Mouse (Mus musculus): Measurements from ENCODE around the gene Lmnb2. TPM values are rescaled to one million over a fixed set of nuclear protein-coding genes. Genes with fewer than 3 reads are reported as not detected.

The Lmnb2 gene
- polyA plus RNA-seq, 1 experiment from 2014 or later, result 7.3 TPM

DNA sequence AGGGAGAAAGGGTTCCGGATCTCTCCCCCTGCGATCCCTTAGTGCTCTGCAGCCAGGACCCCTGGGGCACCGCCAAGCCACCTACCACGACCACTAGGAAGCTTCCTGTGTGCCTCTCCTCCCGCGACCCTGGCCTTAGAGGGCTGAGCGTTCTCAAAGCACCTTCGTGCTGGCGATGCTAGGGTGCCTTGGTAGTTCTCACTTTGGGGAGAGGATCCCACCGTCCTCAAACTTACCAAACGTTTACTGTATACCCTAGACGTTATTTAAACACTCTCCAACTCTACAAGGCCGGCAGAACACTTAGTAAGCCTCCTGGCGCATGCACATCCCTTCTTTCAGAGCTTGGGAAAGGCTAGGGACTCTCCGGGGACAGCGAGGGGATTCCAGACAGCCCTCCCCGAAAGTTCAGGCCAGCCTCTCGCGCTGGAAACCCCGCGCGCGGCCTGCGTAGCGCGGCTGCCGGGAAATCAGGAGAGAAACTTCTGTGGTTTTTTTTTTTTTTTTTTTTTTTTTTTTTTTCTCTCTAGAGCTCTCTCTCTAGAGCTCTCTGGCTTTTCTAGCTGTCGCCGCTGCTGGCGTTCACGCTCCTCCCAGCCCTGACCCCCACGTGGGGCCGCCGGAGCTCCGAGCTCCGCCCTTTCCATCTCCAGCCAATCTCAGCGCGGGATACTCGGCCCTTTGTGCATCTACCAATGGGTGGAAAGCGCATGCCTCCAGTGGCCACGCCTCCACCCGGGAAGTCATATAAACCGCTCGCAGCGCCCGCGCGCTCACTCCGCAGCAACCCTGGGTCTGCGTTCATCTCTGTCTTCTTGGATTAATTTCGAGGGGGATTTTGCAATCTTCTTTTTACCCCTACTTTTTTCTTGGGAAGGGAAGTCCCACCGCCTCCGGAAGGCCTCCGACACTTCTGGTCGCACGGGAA is 11.5 kb upstream of the Lmnb2 start, which contains the start of gene Gadd45b:
Gene Gadd45b, plus strand, starts transcription at position 775 of the 928 bp plus-strand sequence.
- under 1% methylated on average over 56 of the region's 56 CpGs for WGBS
- H3K9ac ChIP-seq (ENCODE audit: low read length), result peak within 1 kb of the TSS; percentile 96
- H3K4me2 ChIP-seq (ENCODE audit: low read length), result peak within 1 kb of the TSS; percentile 98
- peak within 1 kb of the TSS; percentile 95 to 96 for H3K27ac ChIP-seq (replicated peaks in 1 of 2; ENCODE audit: control insufficient read depth in 1 of 2, insufficient read depth in 1 of 2, low read depth in 2 of 2, low read length in 2 of 2)
- H3K4me1 ChIP-seq (ENCODE audit: control insufficient read depth in 2 of 2, insufficient read depth in 2 of 2, low read length in 2 of 2), result peaks cover 25 to 42% of the 10 kb centered on the region in 2 experiments
- H3K27me3 ChIP-seq (ENCODE audit: control insufficient read depth, insufficient read depth, low read length), result no peaks in the 10 kb centered on the region
- no peaks in the 10 kb centered on the region for H3K9me3 ChIP-seq (ENCODE audit: control insufficient read depth, low read length)
- H3K36me3 ChIP-seq (ENCODE audit: control insufficient read depth, insufficient read depth, low read length), result no peaks in the 10 kb centered on the region; the same call in 1 of the 2 replicates
- ATAC-seq (ENCODE audit: insufficient number of reproducible peaks, insufficient read depth, low FRiP score, low read depth), result peak; percentile 84
- H3K4me3 ChIP-seq (ENCODE audit: control insufficient read depth in 1 of 2, insufficient read depth in 1 of 2, low read depth in 1 of 2, low read length in 2 of 2), result peak within 1 kb of the TSS; percentile 85 to 90

DNA sequence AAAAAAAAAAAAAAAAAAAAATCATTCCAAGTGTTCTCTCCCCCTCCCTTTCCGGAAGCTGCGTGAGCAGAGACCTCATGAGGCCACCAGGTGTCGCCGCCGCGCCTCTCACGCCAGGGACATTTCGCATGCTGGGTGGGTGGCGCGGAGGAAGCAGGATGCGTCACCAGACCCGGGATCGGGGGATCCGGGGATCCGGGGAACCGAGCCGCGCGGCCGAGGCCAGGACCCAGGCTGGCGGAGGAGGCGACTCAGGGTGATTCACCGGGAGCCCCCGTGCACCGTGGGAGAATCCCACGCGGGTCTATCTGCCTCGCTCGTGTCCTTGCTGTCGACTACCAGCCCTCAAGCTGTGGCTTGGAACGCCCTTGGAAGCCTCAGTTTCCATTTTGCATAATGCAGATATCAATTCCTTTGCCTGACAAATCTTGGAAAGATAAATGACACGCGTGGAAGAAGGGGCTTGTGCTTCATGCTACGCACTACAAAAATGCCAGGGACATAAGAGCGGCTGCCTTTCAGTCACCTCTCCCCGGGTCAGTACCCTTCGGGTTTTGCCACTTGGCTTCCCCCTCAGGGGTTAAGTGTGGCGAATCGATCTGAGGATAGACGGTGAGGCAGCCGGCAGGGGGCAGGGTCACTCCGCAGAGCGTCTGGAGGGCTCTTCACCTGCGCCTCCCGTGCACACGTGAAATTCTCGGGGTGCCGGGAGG is 10.7 kb upstream of the Lmnb2 start:
- H3K4me1 ChIP-seq (ENCODE audit: control insufficient read depth in 2 of 2, insufficient read depth in 2 of 2, low read length in 2 of 2), result peaks cover 22 to 34% of the 10 kb centered on the region in 2 experiments
- H3K27me3 ChIP-seq (ENCODE audit: control insufficient read depth, insufficient read depth, low read length), result no peaks in the 10 kb centered on the region
- H3K9ac ChIP-seq (ENCODE audit: low read length), result peak overlapping the region; percentile 85
- H3K9me3 ChIP-seq (ENCODE audit: control insufficient read depth, low read length), result no peaks in the 10 kb centered on the region
- H3K27ac ChIP-seq (replicated peaks in 1 of 2; ENCODE audit: control insufficient read depth in 1 of 2, insufficient read depth in 1 of 2, low read depth in 2 of 2, low read length in 2 of 2), result peak overlapping the region; percentile 95 to 96
- H3K4me2 ChIP-seq (ENCODE audit: low read length), result peak overlapping the region; percentile 98
- no peaks in the 10 kb centered on the region; the same call in 1 of the 2 replicates for H3K36me3 ChIP-seq (ENCODE audit: control insufficient read depth, insufficient read depth, low read length)
- under 1% methylated on average over 48 of the region's 48 CpGs for WGBS
- ATAC-seq (ENCODE audit: insufficient number of reproducible peaks, insufficient read depth, low FRiP score, low read depth), result peak; percentile 18; the same call in 1 of the 2 replicates
- H3K4me3 ChIP-seq (ENCODE audit: control insufficient read depth in 1 of 2, insufficient read depth in 1 of 2, low read depth in 1 of 2, low read length in 2 of 2), result peak overlapping the region; percentile 60 to 85

DNA sequence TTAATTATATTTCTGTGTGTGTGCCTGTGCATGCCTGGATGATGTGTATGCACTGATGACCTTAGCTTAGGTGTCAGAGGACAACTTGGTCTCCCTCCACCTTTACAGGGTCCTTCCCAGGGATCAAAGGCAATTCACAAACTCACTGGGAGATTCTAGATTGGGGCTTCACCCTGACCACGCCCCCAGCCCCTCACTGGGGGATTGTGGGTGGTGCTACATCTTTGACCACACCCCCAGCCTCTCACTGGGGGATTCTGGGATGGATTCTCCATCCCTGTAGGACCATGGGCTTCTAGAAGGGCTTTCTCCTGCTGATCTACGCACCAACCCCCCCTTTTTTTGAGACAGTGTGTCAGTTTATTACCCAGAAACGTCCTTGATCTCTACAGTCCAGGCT is 7.4 kb upstream of the Lmnb2 start:
- Histone ChIP-seq H3K4me2 (ENCODE audit: low read length) (no peak overlapping the region), H3K27me3 (ENCODE audit: control insufficient read depth, insufficient read depth, low read length) (no peaks in the 10 kb centered on the region), H3K9ac (ENCODE audit: low read length) (no peak overlapping the region), H3K36me3 (ENCODE audit: control insufficient read depth, insufficient read depth, low read length) (no peaks in the 10 kb centered on the region), H3K9me3 (ENCODE audit: control insufficient read depth, low read length) (no peaks in the 10 kb centered on the region), H3K27ac (replicated peaks in 1 of 2; ENCODE audit: control insufficient read depth in 1 of 2, insufficient read depth in 1 of 2, low read depth in 2 of 2, low read length in 2 of 2) (no peak overlapping the region), H3K4me1 (ENCODE audit: control insufficient read depth in 2 of 2, insufficient read depth in 2 of 2, low read length in 2 of 2) (peaks cover 9 to 14% of the 10 kb centered on the region in 2 experiments; a peak in 3 of 4 replicates), H3K4me3 (ENCODE audit: control insufficient read depth in 1 of 2, insufficient read depth in 1 of 2, low read depth in 1 of 2, low read length in 2 of 2) (no peak overlapping the region)
- no peak for ATAC-seq (ENCODE audit: insufficient number of reproducible peaks, insufficient read depth, low FRiP score, low read depth)
- WGBS, result 46% methylated on average over 3 of the region's 3 CpGs

DNA sequence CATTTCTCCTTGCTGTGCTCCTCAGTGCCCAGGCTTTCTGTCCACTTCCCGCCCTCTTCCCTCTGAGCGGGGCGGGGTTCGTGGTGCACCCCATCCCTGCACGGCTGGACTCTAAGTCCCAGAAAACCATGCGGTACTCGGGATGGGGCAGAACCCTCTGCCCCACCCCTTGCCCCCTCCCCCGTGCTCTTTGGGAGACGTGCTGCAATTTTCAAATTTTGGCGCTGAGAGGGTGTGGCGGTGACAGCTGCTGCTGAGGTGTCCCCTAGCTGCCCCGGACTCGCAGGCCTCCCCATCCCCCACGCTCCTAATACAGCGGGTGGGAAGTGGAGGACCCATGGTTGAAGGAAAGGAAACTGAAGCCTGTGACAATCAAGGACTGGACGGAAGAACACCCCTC is 3.9 kb upstream of the Lmnb2 start:
- Histone ChIP-seq H3K27ac (replicated peaks in 1 of 2; ENCODE audit: control insufficient read depth in 1 of 2, insufficient read depth in 1 of 2, low read depth in 2 of 2, low read length in 2 of 2) (peak overlapping the region; percentile 8 to 58; a peak in 3 of 4 replicates), H3K4me3 (ENCODE audit: control insufficient read depth in 1 of 2, insufficient read depth in 1 of 2, low read depth in 1 of 2, low read length in 2 of 2) (peak overlapping the region; percentile 37), H3K4me2 (ENCODE audit: low read length) (peak overlapping the region; percentile 71), H3K27me3 (ENCODE audit: control insufficient read depth, insufficient read depth, low read length) (no peaks in the 10 kb centered on the region), H3K9ac (ENCODE audit: low read length) (peak overlapping the region; percentile 70), H3K36me3 (ENCODE audit: control insufficient read depth, insufficient read depth, low read length) (no peaks in the 10 kb centered on the region), H3K4me1 (ENCODE audit: control insufficient read depth in 2 of 2, insufficient read depth in 2 of 2, low read length in 2 of 2) (peaks cover 11 to 17% of the 10 kb centered on the region in 2 experiments), H3K9me3 (ENCODE audit: control insufficient read depth, low read length) (no peaks in the 10 kb centered on the region)
- ATAC-seq (ENCODE audit: insufficient number of reproducible peaks, insufficient read depth, low FRiP score, low read depth), result peak; percentile 22; the same call in 1 of the 2 replicates
- WGBS, result 4% methylated on average over 16 of the region's 16 CpGs

DNA sequence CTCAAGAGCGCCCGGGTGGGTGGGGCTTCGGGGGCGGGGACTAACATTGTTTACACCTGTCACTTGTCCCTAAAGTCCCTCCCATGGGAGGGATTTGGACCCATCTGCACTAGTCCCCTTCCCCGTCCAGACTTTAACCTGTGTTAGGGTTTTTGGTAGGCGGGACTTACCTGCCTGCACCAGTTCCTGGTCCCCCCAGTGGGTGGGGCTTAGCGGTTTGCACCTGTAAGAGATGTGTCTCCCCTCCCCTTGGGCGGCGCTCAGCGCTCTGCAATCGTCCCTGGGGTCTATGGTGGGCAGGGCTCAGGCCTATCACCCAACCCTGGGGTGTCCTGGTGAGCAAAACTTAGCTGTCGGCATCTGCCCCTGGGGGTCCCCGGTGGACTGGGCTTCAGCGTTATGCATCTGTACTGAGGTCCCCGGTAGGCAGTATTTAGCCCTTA is 688 bp downstream of the Lmnb2 start:
- Histone ChIP-seq H3K9me3 (ENCODE audit: control insufficient read depth, low read length) (no peaks in the 10 kb centered on the region), H3K4me2 (ENCODE audit: low read length) (peak overlapping the region; percentile 97), H3K27ac (replicated peaks in 1 of 2; ENCODE audit: control insufficient read depth in 1 of 2, insufficient read depth in 1 of 2, low read depth in 2 of 2, low read length in 2 of 2) (peak overlapping the region in 1 of 2 experiments; percentile 64; a peak in 2 of 4 replicates), H3K4me1 (ENCODE audit: control insufficient read depth in 2 of 2, insufficient read depth in 2 of 2, low read length in 2 of 2) (peaks cover 7 to 23% of the 10 kb centered on the region in 2 experiments), H3K9ac (ENCODE audit: low read length) (peak overlapping the region; percentile 92), H3K36me3 (ENCODE audit: control insufficient read depth, insufficient read depth, low read length) (peaks cover 9% of the 10 kb centered on the region; the same call in 1 of the 2 replicates), H3K4me3 (ENCODE audit: control insufficient read depth in 1 of 2, insufficient read depth in 1 of 2, low read depth in 1 of 2, low read length in 2 of 2) (peak overlapping the region; percentile 86 to 95), H3K27me3 (ENCODE audit: control insufficient read depth, insufficient read depth, low read length) (no peaks in the 10 kb centered on the region)
- no peak for ATAC-seq (ENCODE audit: insufficient number of reproducible peaks, insufficient read depth, low FRiP score, low read depth)
- 1% methylated on average over 15 of the region's 15 CpGs for WGBS

DNA sequence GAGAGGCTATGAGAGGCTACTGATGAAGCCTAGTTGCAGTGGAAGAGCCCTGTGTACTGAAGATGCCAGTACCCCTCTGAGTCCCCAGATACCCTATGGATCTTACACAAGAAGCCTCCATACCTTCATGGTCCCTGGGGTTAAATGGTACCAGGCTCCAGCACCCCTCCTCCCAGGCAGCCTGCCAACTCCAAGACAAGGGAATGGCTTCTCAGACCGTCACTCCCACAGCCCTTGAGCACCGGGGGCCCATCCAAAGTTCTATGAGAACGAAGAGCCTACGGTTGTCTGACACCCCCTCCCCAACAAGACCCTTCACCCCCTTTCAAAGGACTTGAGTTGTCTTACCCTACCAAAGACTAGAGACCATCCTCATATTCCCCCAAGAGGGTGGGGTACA is 2.3 kb downstream of the Lmnb2 start:
- Histone ChIP-seq H3K27me3 (ENCODE audit: control insufficient read depth, insufficient read depth, low read length) (no peaks in the 10 kb centered on the region), H3K4me1 (ENCODE audit: control insufficient read depth in 2 of 2, insufficient read depth in 2 of 2, low read length in 2 of 2) (peaks cover 2 to 15% of the 10 kb centered on the region in 2 experiments), H3K4me3 (ENCODE audit: control insufficient read depth in 1 of 2, insufficient read depth in 1 of 2, low read depth in 1 of 2, low read length in 2 of 2) (no peak overlapping the region), H3K9me3 (ENCODE audit: control insufficient read depth, low read length) (no peaks in the 10 kb centered on the region), H3K9ac (ENCODE audit: low read length) (no peak overlapping the region), H3K36me3 (ENCODE audit: control insufficient read depth, insufficient read depth, low read length) (peaks cover 23% of the 10 kb centered on the region), H3K4me2 (ENCODE audit: low read length) (no peak overlapping the region), H3K27ac (replicated peaks in 1 of 2; ENCODE audit: control insufficient read depth in 1 of 2, insufficient read depth in 1 of 2, low read depth in 2 of 2, low read length in 2 of 2) (no peak overlapping the region)
- WGBS, result 80% methylated on average over 4 of the region's 4 CpGs
- ATAC-seq (ENCODE audit: insufficient number of reproducible peaks, insufficient read depth, low FRiP score, low read depth), result no peak

DNA sequence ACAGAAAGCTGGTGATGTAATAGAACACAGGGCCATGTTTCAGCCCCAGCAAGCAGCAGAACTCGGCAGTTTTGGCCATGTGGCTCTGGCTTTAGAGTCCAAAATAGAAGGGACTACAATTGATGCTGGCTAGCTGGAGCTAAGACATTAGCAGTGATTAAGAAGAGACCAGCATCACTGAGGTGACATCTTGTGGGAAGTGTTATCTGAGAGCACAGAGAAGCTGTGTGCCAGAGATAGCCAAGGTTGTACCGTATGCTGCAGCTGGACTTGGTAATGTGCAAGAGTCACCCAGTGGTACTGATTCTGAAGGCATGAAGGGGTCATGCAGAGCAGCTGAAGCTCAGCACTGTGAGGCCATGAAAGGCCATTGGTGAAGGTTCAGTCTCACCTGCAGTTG is 2.8 kb downstream of the Lmnb2 start:
- Histone ChIP-seq H3K4me1 (ENCODE audit: control insufficient read depth in 2 of 2, insufficient read depth in 2 of 2, low read length in 2 of 2) (peaks cover 2 to 15% of the 10 kb centered on the region in 2 experiments), H3K27ac (replicated peaks in 1 of 2; ENCODE audit: control insufficient read depth in 1 of 2, insufficient read depth in 1 of 2, low read depth in 2 of 2, low read length in 2 of 2) (no peak overlapping the region), H3K9me3 (ENCODE audit: control insufficient read depth, low read length) (no peaks in the 10 kb centered on the region), H3K36me3 (ENCODE audit: control insufficient read depth, insufficient read depth, low read length) (peaks cover 28% of the 10 kb centered on the region), H3K4me3 (ENCODE audit: control insufficient read depth in 1 of 2, insufficient read depth in 1 of 2, low read depth in 1 of 2, low read length in 2 of 2) (no peak overlapping the region), H3K27me3 (ENCODE audit: control insufficient read depth, insufficient read depth, low read length) (no peaks in the 10 kb centered on the region), H3K4me2 (ENCODE audit: low read length) (no peak overlapping the region), H3K9ac (ENCODE audit: low read length) (no peak overlapping the region)
- WGBS, result 77% methylated on average over 2 of the region's 2 CpGs
- no peak for ATAC-seq (ENCODE audit: insufficient number of reproducible peaks, insufficient read depth, low FRiP score, low read depth)

Data from heart, embryonic 14.5 days (tissue).